Mouse (Mus musculus): Measurements from ENCODE around the gene Otud1.
A peak's percentile ranks its signal among the peaks of the same experiment; 100 is the strongest.

The Otud1 gene

DNA sequence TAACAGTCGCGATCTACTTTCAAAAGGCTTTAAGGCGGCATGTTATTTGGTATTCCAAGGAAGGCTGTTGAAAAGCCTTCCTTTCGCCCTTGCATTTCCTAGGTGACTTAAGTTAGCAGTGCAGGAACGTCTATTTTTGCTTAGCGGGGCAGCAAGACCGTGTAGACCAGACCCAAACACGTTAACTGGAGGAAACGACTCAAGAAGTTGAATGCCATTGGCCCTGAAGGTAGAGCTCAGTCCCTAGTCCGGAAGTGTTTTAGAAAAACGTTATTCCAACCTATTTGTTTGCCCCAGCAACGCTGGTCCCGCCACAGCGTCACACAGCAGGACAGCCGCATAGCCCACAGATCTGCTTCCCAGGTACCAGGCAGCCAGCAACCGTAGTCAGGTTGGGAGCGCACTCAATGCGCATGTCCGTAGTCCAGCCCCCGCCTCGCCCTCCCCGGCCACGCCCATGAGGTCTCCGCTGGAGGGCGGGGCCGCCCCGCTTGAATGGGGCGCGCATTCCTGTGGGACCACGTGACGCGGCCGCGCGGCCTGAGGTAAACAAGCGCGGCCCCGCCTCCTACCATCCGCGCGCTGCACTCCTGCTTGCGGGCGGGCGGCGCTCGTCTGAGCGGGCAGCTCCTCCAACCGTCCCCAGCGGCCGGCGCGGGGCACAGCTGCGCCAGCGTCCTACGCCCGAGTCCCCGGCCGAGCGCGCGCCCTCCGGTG is at the start of gene Otud1:
Gene Otud1, plus strand, starts transcription at position 595 of the 717 bp plus-strand sequence.
- DNase-seq (ENCODE audit: low read depth, low spot score) = peak; percentile 96

GRCm38 (mm10) chr2:19607852-19608251 is 49.7 kb upstream of the Otud1 start:
- no peak for DNase-seq (ENCODE audit: low read depth, low spot score)

DNA sequence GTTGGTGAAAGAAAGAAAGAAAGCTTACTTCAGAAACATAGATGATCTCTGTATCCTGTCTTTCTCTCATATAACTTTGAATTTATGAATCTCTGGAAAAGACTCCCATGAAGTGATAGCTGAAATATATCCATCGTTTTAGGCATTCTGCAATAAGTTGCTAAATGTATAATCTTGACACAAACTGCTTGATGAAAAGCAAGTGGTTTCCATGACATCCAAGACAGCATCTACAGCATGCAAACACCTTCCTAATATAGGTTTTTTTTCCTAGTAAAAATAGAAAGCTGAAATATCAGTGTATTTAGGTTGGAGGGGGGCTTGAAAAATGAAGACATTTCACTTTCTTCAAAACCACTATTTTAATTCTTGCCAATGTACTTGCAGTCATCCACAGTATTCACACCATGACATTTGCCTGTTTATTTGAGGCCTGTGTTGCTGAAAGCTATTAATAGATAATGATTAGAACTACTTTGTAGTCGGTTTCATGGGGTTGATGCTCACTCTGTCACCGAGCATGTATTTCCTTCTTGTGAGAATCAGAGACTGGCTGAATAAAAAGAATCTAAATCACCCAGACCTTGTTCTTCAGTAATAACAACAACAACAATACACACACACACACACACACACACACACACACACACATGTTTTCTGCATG is 49.0 kb upstream of the Otud1 start:
- DNase-seq (ENCODE audit: low read depth, low spot score) = no peak

DNA sequence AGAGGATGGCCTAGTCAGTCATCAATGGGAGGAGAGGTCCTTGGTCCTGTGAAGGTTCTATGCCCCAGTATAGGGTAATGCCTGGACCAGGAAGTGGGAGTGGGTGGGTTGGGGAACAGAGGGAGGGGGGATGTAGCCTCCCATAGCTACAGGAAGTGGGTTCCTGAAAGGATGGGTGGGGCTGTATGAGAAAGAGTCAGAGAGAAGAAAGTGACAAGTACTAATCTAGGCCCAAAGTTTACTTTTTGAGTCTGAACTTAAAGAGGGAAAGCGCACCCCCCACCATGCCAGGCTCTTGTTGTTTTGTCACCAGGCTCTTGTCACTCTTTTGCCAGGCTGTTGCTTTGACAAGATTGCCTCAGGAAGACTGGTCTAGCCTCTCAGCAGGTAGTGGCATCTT is 35.5 kb upstream of the Otud1 start:
- DNase-seq (ENCODE audit: low read depth, low spot score) = no peak

- no peak for DNase-seq (ENCODE audit: low read depth, low spot score)
Measured at GRCm38 (mm10) chr2:19627044-19627443, 30.5 kb upstream of the Otud1 start.

DNA sequence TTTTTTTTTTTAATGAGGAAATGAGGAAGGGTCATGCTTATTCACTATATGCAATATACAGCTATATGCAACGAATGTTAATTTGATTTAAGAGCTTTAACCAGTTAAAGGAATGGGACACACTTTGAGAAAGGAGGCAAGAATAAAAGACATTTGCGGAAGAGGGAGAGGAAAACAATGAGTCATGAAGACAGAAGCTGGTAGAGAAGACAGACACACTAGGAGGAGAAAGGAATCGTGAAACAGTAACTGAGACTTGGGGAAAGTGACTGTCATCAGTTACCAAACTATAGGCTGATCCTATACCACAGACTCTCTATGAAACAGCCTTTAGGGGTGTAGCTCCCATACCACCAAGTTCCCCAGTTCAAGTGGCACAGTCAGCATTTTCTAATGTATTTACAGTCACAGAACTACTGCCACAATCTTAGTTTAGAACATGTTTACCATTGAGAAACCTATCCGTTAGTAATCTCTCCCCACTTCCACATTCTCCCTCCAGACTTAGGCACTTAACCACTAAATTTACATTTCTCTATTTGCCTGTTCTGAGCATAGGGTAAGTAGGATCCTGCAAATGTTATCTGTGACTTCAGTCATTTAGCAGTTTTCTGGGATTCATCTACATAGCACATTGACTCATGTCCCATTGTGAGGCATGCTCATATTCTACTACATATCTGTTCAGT is 29.5 kb upstream of the Otud1 start:
- DNase-seq (ENCODE audit: low read depth, low spot score) = no peak

DNA sequence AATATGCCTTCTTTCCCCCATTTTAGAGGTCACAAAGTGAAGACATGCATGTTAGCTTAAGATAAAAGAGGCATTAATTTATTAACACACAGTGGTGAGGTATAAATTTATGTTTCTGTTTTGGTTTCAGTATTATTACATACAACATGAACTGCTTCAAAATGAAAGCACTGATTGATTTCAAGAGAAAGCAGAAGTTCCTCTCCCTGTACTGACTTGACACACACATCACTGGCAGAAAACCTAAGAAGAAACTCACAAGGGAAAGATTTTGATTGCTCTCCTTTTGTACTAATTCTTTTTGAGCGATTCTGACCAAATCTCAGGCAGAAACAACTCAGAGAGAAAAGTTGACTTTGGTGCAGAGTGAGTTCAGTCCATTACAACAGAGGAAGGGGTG is 27.0 kb upstream of the Otud1 start:
- no peak for DNase-seq (ENCODE audit: low read depth, low spot score)

- DNase-seq (ENCODE audit: low read depth, low spot score) = no peak
Measured at GRCm38 (mm10) chr2:19633406-19633920, 24.1 kb upstream of the Otud1 start.

DNA sequence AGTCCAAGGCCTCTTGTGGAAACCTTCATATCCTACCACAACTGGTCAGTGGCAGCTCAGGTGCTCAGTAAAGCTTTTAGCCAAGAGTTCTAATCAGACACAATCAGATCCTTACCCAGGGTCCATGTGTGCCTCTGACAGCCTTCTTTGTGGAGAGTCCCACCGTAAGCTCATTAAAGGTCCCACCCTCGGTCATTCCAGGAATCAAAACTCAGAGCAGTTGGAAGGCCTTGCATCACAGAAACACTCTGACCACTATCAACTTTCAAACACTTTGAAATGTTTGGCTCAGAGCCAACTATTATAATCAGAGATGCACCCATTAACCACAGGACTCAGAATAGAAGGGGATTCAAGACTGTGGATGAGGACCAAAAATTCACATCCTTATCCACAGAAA is 12.4 kb upstream of the Otud1 start:
- no peak for DNase-seq (ENCODE audit: low read depth, low spot score)

DNA sequence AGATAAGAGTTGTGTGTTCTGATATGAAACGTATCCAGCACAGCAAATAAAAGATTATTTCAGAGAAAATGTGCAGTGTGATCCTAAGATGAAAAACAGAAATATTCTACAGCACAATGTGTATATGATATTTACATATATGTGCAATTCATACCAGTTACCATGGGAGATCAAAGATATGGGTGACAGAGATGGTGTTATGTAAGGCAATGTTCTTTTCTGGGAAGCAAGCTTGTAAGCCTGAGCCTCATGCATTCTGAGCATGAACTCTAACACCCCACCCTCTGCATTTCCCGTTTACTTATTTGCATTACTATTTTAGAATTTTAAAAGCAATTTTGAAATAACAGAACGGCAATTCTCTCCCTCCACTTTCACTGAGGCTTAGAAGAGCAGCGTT is 11.4 kb upstream of the Otud1 start:
- DNase-seq (ENCODE audit: low read depth, low spot score) = no peak

- DNase-seq (ENCODE audit: low read depth, low spot score) = no peak
Measured at GRCm38 (mm10) chr2:19646910-19647309, 10.6 kb upstream of the Otud1 start.

- no peak for DNase-seq (ENCODE audit: low read depth, low spot score)
Measured at GRCm38 (mm10) chr2:19656436-19656835, 1.1 kb upstream of the Otud1 start.

DNA sequence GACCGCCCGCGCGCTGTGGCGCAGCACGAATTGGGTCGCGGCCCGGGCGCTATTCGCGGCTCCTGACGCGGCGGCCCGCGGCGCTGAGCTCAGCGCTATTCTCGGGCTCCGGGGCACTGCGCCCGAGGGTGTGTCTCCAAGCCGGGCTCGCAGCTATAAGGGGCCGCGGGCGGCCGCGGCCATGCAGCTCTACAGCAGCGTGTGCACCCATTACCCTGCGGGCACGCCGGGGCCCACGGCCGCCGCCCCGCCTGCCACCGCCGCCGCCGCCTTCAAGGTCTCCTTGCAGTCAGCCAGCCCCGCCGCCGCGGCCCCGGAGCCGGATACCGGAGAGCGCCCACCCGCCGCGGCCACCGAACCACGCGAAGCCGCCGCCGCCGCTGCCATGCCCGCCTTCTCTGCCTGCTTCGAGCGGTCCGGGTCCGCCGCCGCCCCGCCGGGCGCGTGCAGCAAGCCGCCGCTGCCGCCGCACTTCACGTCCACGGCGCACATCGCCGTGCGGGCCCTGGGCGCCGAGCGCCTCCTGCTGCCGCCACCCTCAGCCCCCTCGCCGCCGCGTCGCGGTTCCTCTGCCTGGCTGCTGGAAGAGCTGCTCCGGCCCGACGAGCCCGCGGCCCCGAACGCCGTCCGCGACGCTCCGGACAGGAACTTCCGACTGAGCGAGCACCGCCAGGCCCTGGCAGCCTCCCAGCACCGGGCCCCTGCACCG is 483 bp downstream of the Otud1 start:
- peak; percentile 20 for DNase-seq (ENCODE audit: low read depth, low spot score)

GRCm38 (mm10) chr2:19658661-19659384 is 1.3 kb downstream of the Otud1 start:
- no peak for DNase-seq (ENCODE audit: low read depth, low spot score)

DNA sequence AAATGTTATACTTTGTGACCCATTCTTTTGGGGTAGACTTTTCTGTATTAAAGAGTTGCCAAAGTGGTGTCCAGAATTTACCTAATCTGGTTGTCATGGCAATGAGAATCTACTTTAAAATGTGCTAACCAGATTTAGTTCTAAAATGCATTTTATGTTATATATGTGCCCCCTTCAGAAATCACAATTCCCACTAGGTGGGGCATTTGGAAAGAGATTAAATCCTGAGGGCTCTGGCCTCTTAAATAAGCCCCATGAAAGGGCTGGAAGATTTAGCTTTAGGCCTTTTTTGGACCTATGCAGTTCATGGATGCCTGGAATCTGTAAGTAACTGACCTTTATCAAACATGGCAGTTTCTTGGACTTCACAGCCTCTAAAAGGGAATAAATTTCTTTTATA is 3.3 kb downstream of the Otud1 start:
- DNase-seq (ENCODE audit: low read depth, low spot score) = no peak

- no peak for DNase-seq (ENCODE audit: low read depth, low spot score)
Measured at GRCm38 (mm10) chr2:19663146-19663848, 5.7 kb downstream of the Otud1 start.

GRCm38 (mm10) chr2:19664147-19664546 is 6.6 kb downstream of the Otud1 start:
- DNase-seq (ENCODE audit: low read depth, low spot score) = no peak

- DNase-seq (ENCODE audit: low read depth, low spot score) = no peak
Measured at GRCm38 (mm10) chr2:19664555-19665475, 7.3 kb downstream of the Otud1 start.

GRCm38 (mm10) chr2:19665841-19666240 is 8.3 kb downstream of the Otud1 start:
- DNase-seq (ENCODE audit: low read depth, low spot score) = no peak
